Mouse (Mus musculus) embryonic facial prominence, embryonic 14.5 days (tissue): ENCODE data around the gene Ncapg. TPM values are rescaled to one million over a fixed set of nuclear protein-coding genes. Genes with fewer than 3 reads are reported as not detected.
"Not testable (repeated sequence)": the region's sequence is repeated elsewhere in the genome, so short reads cannot be mapped to it uniquely, and the experiment has no call there.

Experiments
- ATAC-seq: fragments of 200-750 bp; cut with Nextera tagmentation; 2 replicates; pipeline ENCODE4 v1.8.0; 2017; ENCODE audit warnings: low read depth, moderate number of reproducible peaks, moderate TSS enrichment
- DNase-seq: peaks from one replicate; pipeline ENCODE4 v3.0.0-alpha.2; 2015; ENCODE audit warnings: low spot score
- H3K27ac ChIP-seq: fragments of 300-500 bp; sonication (generic); replicated peaks from 2 replicates; pipeline ENCODE4 v1.5.1; 2014; ENCODE audit warnings: low read depth, mild to moderate bottlenecking, low read length, moderate library complexity
- H3K27me3 ChIP-seq: fragments of 300-500 bp; sonication (generic); replicated peaks from 2 replicates; pipeline ENCODE4 v1.6.1; 2014; ENCODE audit warnings: low read length; ENCODE audit not compliant: control insufficient read depth, insufficient read depth
- H3K36me3 ChIP-seq: fragments of 300-500 bp; sonication (generic); 2 replicates; pipeline ENCODE4 v1.6.1; 2014; ENCODE audit warnings: low read length, mixed read lengths; ENCODE audit not compliant: control insufficient read depth, insufficient read depth
- H3K4me1 ChIP-seq: fragments of 300-500 bp; sonication (generic); 2 replicates; pipeline ENCODE4 v1.6.1; 2014; ENCODE audit warnings: antibody characterized with exemption, low read length; ENCODE audit not compliant: control insufficient read depth, insufficient read depth
- H3K4me2 ChIP-seq: fragments of 300-500 bp; sonication (generic); 2 replicates; pipeline ENCODE4 v1.6.1; 2014; ENCODE audit warnings: low read depth, mild to moderate bottlenecking, low read length, moderate library complexity, mixed read lengths
- H3K4me3 ChIP-seq: fragments of 300-500 bp; sonication (generic); 2 replicates; pipeline ENCODE4 v1.5.1; 2014; ENCODE audit warnings: low read depth, mild to moderate bottlenecking, low read length
- H3K9ac ChIP-seq: fragments of 300-500 bp; sonication (generic); 2 replicates; pipeline ENCODE4 v1.6.1; 2014; ENCODE audit warnings: low read depth, mild to moderate bottlenecking, low read length, moderate library complexity, mixed read lengths
- H3K9me3 ChIP-seq: fragments of 300-500 bp; sonication (generic); 2 replicates; pipeline ENCODE4 v1.6.1; 2016; ENCODE audit warnings: low read length; ENCODE audit not compliant: control insufficient read depth
- WGBS: fragments of 180-500 bp; shearing (Covaris S2); extraction: QIAGEN DNeasy Blood & Tissue Kit; methylation state at CpG from one replicate; pipeline ENCODE4 v1.1.7; 2014; 5-methylcytosine and 5-hydroxymethylcytosine counted together
- polyA plus RNA-seq: library from polyadenylated mRNA; unstranded; fragments of >200 nt; fragmentation: Nextera tagmentation; extraction: Ambion mirVana; gene quantifications from 2 replicates; pipeline ENCODE4 v1.2.1, GENCODE M21; 2014

Ncapg gene
- polyA plus RNA-seq, 1 experiment from 2014 or later: 38.3 TPM

- H3K4me1 ChIP-seq, H3K27ac ChIP-seq, H3K4me2 ChIP-seq, H3K4me3 ChIP-seq, H3K27me3 ChIP-seq, H3K9ac ChIP-seq, H3K36me3 ChIP-seq, DNase-seq, H3K9me3 ChIP-seq, ATAC-seq: not testable (repeated sequence)
- WGBS: 93% methylated on average over 13 of the region's 13 CpGs
Measured at GRCm38 (mm10) chr5:45658406-45658805, 11.3 kb upstream of the Ncapg start.

GRCm38 (mm10) chr5:45668324-45668723 lies 1.4 kb upstream of the Ncapg start:
- Histone ChIP-seq H3K27me3 (no peaks in the 10 kb centered on the region), H3K36me3 (0 out of 2 replicates have a peak, but pooled peaks cover 7% of the 10 kb centered on the region), H3K4me1 (peaks cover 3% of the 10 kb centered on the region; the same call in 1 of the 2 replicates), H3K27ac (no peak overlapping the region), H3K4me3 (peak overlapping the region; percentile 77; the same call in 1 of the 2 replicates), H3K4me2 (peak overlapping the region; percentile 63), H3K9me3 (no peaks in the 10 kb centered on the region), H3K9ac (no peak overlapping the region)
- ATAC-seq (no peak), DNase-seq (peak; percentile 82)
- WGBS: 17% methylated on average over 3 of the region's 3 CpGs

DNA sequence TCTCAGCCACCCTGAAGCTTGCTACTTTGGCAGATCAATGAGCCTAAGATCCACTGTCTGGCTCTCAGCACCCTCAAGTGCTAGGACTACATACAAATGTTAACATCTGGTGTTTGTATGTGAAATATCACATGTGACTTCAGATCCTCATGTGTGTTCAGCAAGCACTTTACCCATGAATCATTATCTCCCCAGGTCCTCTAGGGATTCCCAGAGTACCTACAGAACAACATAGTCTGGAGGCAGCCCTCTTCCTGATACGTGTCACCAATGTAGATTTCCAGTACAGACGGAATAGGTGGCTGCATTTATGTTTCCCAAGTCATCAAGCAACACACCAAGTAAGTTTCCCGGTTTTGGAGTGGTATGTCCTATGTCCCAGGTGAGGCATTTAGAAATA lies 888 bp upstream of the Ncapg start:
- ATAC-seq: no peak

GRCm38 (mm10) chr5:45669234-45669597 lies 503 bp upstream of the Ncapg start:
- WGBS: under 1% methylated on average over 27 of the region's 27 CpGs

More for the DNA sequence above, 888 bp upstream of the Ncapg start:
- H3K9ac ChIP-seq: peak overlapping the region; percentile 86
- no peaks in the 10 kb centered on the region for H3K9me3 ChIP-seq
- H3K27ac ChIP-seq: peak overlapping the region; percentile 72; the same call in 1 of the 2 replicates
- H3K4me3 ChIP-seq: peak overlapping the region; percentile 77
- WGBS: 0% methylated on average over 3 of the region's 3 CpGs
- H3K36me3 ChIP-seq: 0 out of 2 replicates have a peak, but pooled peaks cover 7% of the 10 kb centered on the region
- no peaks in the 10 kb centered on the region for H3K27me3 ChIP-seq
- peak; percentile 23 for DNase-seq
- peak overlapping the region; percentile 63 for H3K4me2 ChIP-seq
- H3K4me1 ChIP-seq: peaks cover 3% of the 10 kb centered on the region; the same call in 1 of the 2 replicates

DNA sequence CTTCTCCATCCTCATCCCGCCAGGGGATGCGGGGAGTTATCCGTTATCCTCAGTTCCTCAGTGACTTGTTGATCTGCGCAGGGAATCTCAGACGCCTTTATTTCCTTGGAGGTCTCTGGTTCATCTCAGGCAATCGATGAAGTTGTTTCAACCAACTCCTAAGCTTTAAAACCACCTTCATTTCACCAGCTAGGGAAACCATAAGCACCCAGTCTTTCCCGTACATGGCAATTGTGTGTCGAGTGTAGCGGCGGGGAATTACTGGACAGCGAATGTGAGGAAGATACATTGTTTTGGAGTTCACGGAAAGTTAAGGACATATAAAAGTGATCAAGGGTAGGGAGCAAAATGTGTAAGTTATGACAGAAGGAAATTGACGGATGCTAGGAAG lies 556 bp downstream of the Ncapg start:
- Histone ChIP-seq H3K4me2 (peak overlapping the region; percentile 83), H3K4me1 (peaks cover 3% of the 10 kb centered on the region; the same call in 1 of the 2 replicates), H3K9me3 (no peaks in the 10 kb centered on the region), H3K27me3 (no peaks in the 10 kb centered on the region), H3K4me3 (peak overlapping the region; percentile 77), H3K27ac (peak overlapping the region; percentile 80), H3K9ac (peak overlapping the region; percentile 83), H3K36me3 (peaks cover 14% of the 10 kb centered on the region; the same call in 1 of the 2 replicates)
- no peak for ATAC-seq
- DNase-seq: peak; percentile 3
- under 1% methylated on average over 13 of the region's 13 CpGs for WGBS

More at GRCm38 (mm10) chr5:45669234-45669597, 503 bp upstream of the Ncapg start:
- H3K9ac ChIP-seq: peak overlapping the region; percentile 86
- no peaks in the 10 kb centered on the region for H3K27me3 ChIP-seq
- H3K27ac ChIP-seq: peak overlapping the region; percentile 72
- H3K4me1 ChIP-seq: peaks cover 3% of the 10 kb centered on the region; the same call in 1 of the 2 replicates
- peak overlapping the region; percentile 63 for H3K4me2 ChIP-seq
- H3K9me3 ChIP-seq: no peaks in the 10 kb centered on the region
- DNase-seq: no peak
- 0 out of 2 replicates have a peak, but pooled peaks cover 7% of the 10 kb centered on the region for H3K36me3 ChIP-seq
- ATAC-seq: peak; percentile 64
- H3K4me3 ChIP-seq: peak overlapping the region; percentile 77

DNA sequence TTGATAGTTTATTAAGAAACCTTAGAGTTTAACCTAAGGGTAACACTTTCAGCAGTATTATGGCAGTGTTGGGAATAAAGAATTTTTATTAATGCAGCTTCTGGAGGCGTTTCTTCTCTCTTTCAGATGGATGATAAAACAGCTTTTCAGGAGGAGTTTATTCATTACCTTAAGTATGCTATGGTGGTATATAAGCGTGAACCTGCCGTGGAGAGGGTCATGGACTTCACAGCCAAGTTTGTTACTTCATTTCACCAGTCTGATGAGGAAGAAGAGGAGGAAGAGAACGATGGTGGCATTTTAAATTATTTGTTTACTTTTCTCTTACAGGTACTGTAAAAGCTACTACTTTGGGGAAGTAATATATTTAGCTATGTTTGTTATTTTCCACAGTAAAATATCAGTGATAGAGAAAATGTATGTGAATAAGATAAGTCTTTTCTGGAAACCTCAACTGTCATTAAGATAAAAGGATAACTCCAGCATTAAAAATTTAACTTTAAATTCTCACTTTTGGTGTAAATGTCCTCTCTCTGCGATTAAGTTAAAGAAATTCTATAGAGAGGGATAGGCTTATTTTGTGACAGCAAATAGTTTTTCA lies 1.3 kb downstream of the Ncapg start:
- ATAC-seq (no peak), DNase-seq (no peak)
- H3K9ac ChIP-seq: peak overlapping the region; percentile 83; the same call in 1 of the 2 replicates
- no peaks in the 10 kb centered on the region for H3K9me3 ChIP-seq
- no peaks in the 10 kb centered on the region for H3K27me3 ChIP-seq
- H3K4me1 ChIP-seq: peaks cover 3% of the 10 kb centered on the region; the same call in 1 of the 2 replicates
- WGBS: 59% methylated on average over 5 of the region's 5 CpGs
- H3K4me2 ChIP-seq: peak overlapping the region; percentile 83
- peaks cover 19% of the 10 kb centered on the region; the same call in 1 of the 2 replicates for H3K36me3 ChIP-seq
- H3K4me3 ChIP-seq: peak overlapping the region; percentile 77
- H3K27ac ChIP-seq: no peak overlapping the region

DNA sequence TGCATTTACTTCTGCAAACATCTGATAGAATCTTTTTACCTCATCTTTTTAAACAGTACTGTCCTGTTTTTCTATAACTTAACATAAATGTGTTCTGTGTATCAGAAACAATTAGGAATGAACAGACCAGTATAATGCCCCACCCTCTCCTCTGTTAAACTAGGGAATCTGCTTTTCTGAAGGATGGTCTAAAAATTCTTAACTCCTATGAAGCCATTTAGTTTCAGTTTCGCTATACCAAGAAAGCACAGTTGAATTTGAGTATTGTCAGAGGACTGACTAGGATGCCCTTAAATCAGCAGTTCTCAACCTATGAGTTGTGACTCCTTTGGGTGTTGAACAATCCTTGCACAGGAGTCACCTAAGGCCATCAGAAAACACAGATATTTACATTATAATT lies 5.3 kb downstream of the Ncapg start:
- Histone ChIP-seq H3K9ac (no peak overlapping the region), H3K4me1 (no peaks in the 10 kb centered on the region), H3K4me2 (no peak overlapping the region), H3K27me3 (no peaks in the 10 kb centered on the region), H3K27ac (no peak overlapping the region), H3K4me3 (no peak overlapping the region), H3K36me3 (peaks cover 35% of the 10 kb centered on the region), H3K9me3 (no peaks in the 10 kb centered on the region)
- DNase-seq (no peak), ATAC-seq (no peak)
- WGBS: 97% methylated on average over 1 of the region's 1 CpGs

- H3K27ac ChIP-seq: no peak overlapping the region
- peaks cover 39% of the 10 kb centered on the region for H3K36me3 ChIP-seq
- DNase-seq (no peak), ATAC-seq (no peak)
- WGBS: 75% methylated on average over 4 of the region's 4 CpGs
- H3K9ac ChIP-seq: no peak overlapping the region
- H3K4me1 ChIP-seq: no peaks in the 10 kb centered on the region
- no peaks in the 10 kb centered on the region for H3K9me3 ChIP-seq
- no peak overlapping the region for H3K4me3 ChIP-seq
- H3K4me2 ChIP-seq: no peak overlapping the region
- no peaks in the 10 kb centered on the region for H3K27me3 ChIP-seq
Measured at GRCm38 (mm10) chr5:45677639-45678038, 7.9 kb downstream of the Ncapg start.

GRCm38 (mm10) chr5:45679955-45680354 lies 10.2 kb downstream of the Ncapg start:
- no peak overlapping the region for H3K4me3 ChIP-seq
- H3K36me3 ChIP-seq: peaks cover 40% of the 10 kb centered on the region
- H3K9me3 ChIP-seq: no peaks in the 10 kb centered on the region
- H3K4me2 ChIP-seq: no peak overlapping the region
- no peak overlapping the region for H3K9ac ChIP-seq
- no peak for ATAC-seq
- no peak overlapping the region for H3K27ac ChIP-seq
- H3K4me1 ChIP-seq: no peaks in the 10 kb centered on the region
- H3K27me3 ChIP-seq: no peaks in the 10 kb centered on the region
- DNase-seq: no peak
